Mouse (Mus musculus) lung, embryonic 16.5 days (tissue): Measurements from ENCODE around the gene Vgf. TPM values are rescaled to one million over a fixed set of nuclear protein-coding genes. Genes with fewer than 3 reads are reported as not detected.

ENCODE experiments used
- microRNA counts: library from miRNA; unstranded; fragments of <30 nt; microRNA quantifications from one replicate; lab custom pipeline; 2016
- microRNA-seq: library from miRNA; unstranded; fragments of <30 nt; microRNA quantifications from one replicate; pipeline ENCODE4, GENCODE M21; 2016
- polyA plus RNA-seq: library from polyadenylated mRNA; unstranded; fragments of >200 nt; fragmentation: Nextera tagmentation; extraction: Ambion mirVana; gene quantifications from 2 replicates; pipeline ENCODE4 v1.2.1, GENCODE M21; 2015

Vgf gene
- polyA plus RNA-seq, 1 experiment from 2014 or later: 0.13 TPM

MicroRNAs within 50 kb of the gene (microRNA counts, 519-probe panel; counts per million panel counts)
- not detected for microRNA mmu-miR-702 (lab: Ali Mortazavi, UCI)

Small RNA genes lying within 50 kb of the gene (microRNA-seq; reads per million reads assigned to microRNA genes)
- 16.4 reads per million, percentile 31 among the genes with 10 or more reads in this experiment for gene Mir702

Other genes starting within 250 kb of the Vgf start
- 5.9 and 7.2 TPM in 2 replicates for gene Col26a1, start 143.2 kb upstream of the Vgf start, polyA plus RNA-seq
- 92.8 and 93.7 TPM in 2 replicates for gene Ift22, start 118.2 kb upstream of the Vgf start, polyA plus RNA-seq
- gene Fis1, start 73.1 kb upstream of the Vgf start, polyA plus RNA-seq: 286 and 300 TPM in 2 replicates
- gene Cldn15, start 59.8 kb upstream of the Vgf start, polyA plus RNA-seq: 5.1 and 6.2 TPM in 2 replicates
- 56.1 and 63.0 TPM in 2 replicates for gene Plod3, start 39.4 kb upstream of the Vgf start, polyA plus RNA-seq
- gene Znhit1, start 38.4 kb upstream of the Vgf start, polyA plus RNA-seq: 113 and 115 TPM in 2 replicates
- 191 and 206 TPM in 2 replicates for gene Ap1s1, start 19.7 kb downstream of the Vgf start, polyA plus RNA-seq
- gene Serpine1, start 45.9 kb downstream of the Vgf start, polyA plus RNA-seq: 0.93 and 1.1 TPM in 2 replicates
- 12.2 and 13.5 TPM in 2 replicates for gene Trim56, start 89.8 kb downstream of the Vgf start, polyA plus RNA-seq
- gene Muc3, start 122.9 kb downstream of the Vgf start, polyA plus RNA-seq: 0.70 TPM in 1 of 2 replicates, not detected in the other
- gene Muc3a, start 186.0 kb downstream of the Vgf start, polyA plus RNA-seq: 0.11 TPM in 1 of 2 replicates, not detected in the other